Mouse (Mus musculus): ENCODE data around the gene Adamts12.

DNA sequence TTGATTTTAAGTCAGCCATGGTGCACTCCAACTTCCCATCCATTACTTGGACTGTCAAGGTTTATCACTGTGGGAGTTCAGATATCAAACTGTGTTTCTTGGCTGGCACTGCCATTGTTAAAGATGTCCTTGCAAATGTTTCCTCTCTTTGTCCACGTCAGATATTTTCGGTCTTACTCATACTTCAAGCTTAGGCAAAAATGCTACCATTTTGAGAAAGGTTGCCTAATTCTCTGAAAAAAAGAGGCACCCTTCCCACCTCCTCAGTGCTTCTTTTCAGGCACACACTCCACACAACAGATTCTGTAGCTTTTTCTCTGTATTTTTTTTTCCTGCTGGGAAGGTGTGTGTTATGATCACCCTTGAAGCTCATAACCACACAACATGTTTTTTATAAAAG lies 23.4 kb upstream of the Adamts12 start:
- TF ChIP-seq FLI1 (IDR thresholded peaks at IDR 0.05; ENCODE audit: low read length) (no peak), GATA1 (IDR thresholded peaks at IDR 0.05; ENCODE audit: borderline replicate concordance, low read length) (no peak)

Data from megakaryocyte, embryonic 14.5 days (primary cell).